In the genomic region with DNA sequence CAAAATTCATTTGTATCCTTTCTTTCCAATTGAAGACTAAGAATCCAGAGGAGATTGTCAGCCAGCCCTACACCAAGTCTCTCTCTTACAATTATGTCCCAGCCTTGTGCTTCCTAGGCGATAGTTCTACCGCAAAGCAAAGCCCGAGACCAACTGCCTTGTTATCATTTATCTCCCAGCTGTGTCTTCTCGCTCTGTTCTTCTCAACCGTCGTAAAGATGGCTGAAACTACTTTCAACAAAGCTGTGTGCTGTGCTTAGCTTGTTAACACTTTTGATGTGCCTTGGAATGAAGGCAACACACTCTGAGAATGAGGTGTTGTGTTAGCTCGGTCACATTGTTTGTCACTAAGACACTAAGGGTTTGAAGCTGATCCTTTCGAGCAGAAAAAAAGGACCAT, we compare ENCODE assay signal across 8 mouse cellular contexts. TPM values are rescaled to one million over a fixed set of nuclear protein-coding genes. Genes with fewer than 3 reads are reported as not detected.
A peak's percentile ranks its signal among the peaks of the same experiment; 100 is the strongest.
DNase-seq lines count a peak whose midpoint lies in the region; ATAC-seq and TF ChIP-seq lines count a peak whose summit lies in the region.

No protein-coding gene starts in this region.

- peak; percentile 52 for ATAC-seq in liver, embryonic 11.5 days (replicated peaks; ENCODE audit: low FRiP score)
- no peak for ATAC-seq in forebrain, embryonic 11.5 days (replicated peaks; ENCODE audit: low FRiP score)
- ATAC-seq in limb, embryonic 14.5 days (ENCODE audit: low FRiP score, low read depth), result no peak

- no peaks in the 10 kb centered on the region for H3K27me3 ChIP-seq in liver, embryonic 11.5 days (replicated peaks; ENCODE audit: control insufficient read depth, insufficient read depth, low read length)
- H3K27me3 ChIP-seq in forebrain, embryonic 11.5 days (ENCODE audit: control insufficient read depth, insufficient read depth, low read length), result no peaks in the 10 kb centered on the region
- H3K27me3 ChIP-seq in limb, embryonic 14.5 days (ENCODE audit: control insufficient read depth, insufficient read depth, low read length), result peaks cover 17% of the 10 kb centered on the region

- WGBS in liver, embryonic 11.5 days, result 19% methylated on average over 8 of the region's 8 CpGs
- WGBS in forebrain, embryonic 11.5 days, result 41% methylated on average over 8 of the region's 8 CpGs
- WGBS in limb, embryonic 14.5 days, result 34% methylated on average over 8 of the region's 8 CpGs
- 14% methylated on average over 8 of the region's 8 CpGs for WGBS in olfactory bulb, adult 2 months

- no peaks in the 10 kb centered on the region for H3K9me3 ChIP-seq in liver, embryonic 11.5 days (ENCODE audit: control insufficient read depth, low read length)
- H3K9me3 ChIP-seq in forebrain, embryonic 11.5 days (ENCODE audit: control insufficient read depth, low read length), result no peaks in the 10 kb centered on the region
- no peaks in the 10 kb centered on the region for H3K9me3 ChIP-seq in limb, embryonic 14.5 days (ENCODE audit: control insufficient read depth, low read length)

- H3K4me2 ChIP-seq in liver, embryonic 11.5 days, result peak overlapping the region; percentile 97
- H3K4me2 ChIP-seq in forebrain, embryonic 11.5 days (ENCODE audit: low read depth, low read length, severe bottlenecking), result peak overlapping the region; percentile 88
- peak overlapping the region; percentile 83 for H3K4me2 ChIP-seq in limb, embryonic 14.5 days (replicated peaks; ENCODE audit: low read depth, low read length, severe bottlenecking)

- TF ChIP-seq CTCF in olfactory bulb, adult 2 months (IDR thresholded peaks at IDR 0.05; ENCODE audit: insufficient read depth, low read depth, low read length), result no peak

- DNase-seq in liver, embryonic 11.5 days (ENCODE audit: low spot score), result no peak
- DNase-seq in liver, result no peak
- DNase-seq in forebrain, embryonic 11.5 days (ENCODE audit: low spot score), result no peak
- DNase-seq in limb, embryonic 14.5 days (ENCODE audit: low spot score), result no peak
- no peak for DNase-seq in adrenal gland, adult (ENCODE audit: inconsistent age in 2 of 2, low spot score in 1 of 2)
- DNase-seq in cerebellum, adult 9-10 months, result no peak
- no peak for DNase-seq in layer of hippocampus, postnatal 14 days (ENCODE audit: low spot score in 2 of 2)

- no peak overlapping the region for H3K9ac ChIP-seq in liver, embryonic 11.5 days (ENCODE audit: low read depth, low read length)
- H3K9ac ChIP-seq in forebrain, embryonic 11.5 days (ENCODE audit: low read length), result no peak overlapping the region; the same call in 1 of the 2 replicates
- H3K9ac ChIP-seq in limb, embryonic 14.5 days (ENCODE audit: low read depth, low read length, severe bottlenecking), result no peak overlapping the region

- TF ChIP-seq POLR2A in limb, embryonic 14.5 days (IDR thresholded peaks at IDR 0.05; ENCODE audit: borderline replicate concordance, extremely low read depth, insufficient read depth, insufficient read length), result no peak
- no peak for TF ChIP-seq POLR2A in olfactory bulb, adult 2 months (IDR thresholded peaks at IDR 0.05; ENCODE audit: insufficient read depth, low read depth, low read length)

- no peaks in the 10 kb centered on the region for H3K36me3 ChIP-seq in liver, embryonic 11.5 days (ENCODE audit: control insufficient read depth, insufficient read depth, low read length)
- no peaks in the 10 kb centered on the region for H3K36me3 ChIP-seq in forebrain, embryonic 11.5 days (ENCODE audit: control insufficient read depth, insufficient read depth, low read length)
- H3K36me3 ChIP-seq in limb, embryonic 14.5 days (ENCODE audit: control insufficient read depth, insufficient read depth, low read length), result no peaks in the 10 kb centered on the region

- H3K27ac ChIP-seq in liver, embryonic 11.5 days (ENCODE audit: low read depth, low read length), result peak overlapping the region; percentile 23; the same call in 1 of the 2 replicates
- peak overlapping the region; percentile 33; the same call in 1 of the 2 replicates for H3K27ac ChIP-seq in forebrain, embryonic 11.5 days (ENCODE audit: low read depth, low read length)
- H3K27ac ChIP-seq in limb, embryonic 14.5 days (replicated peaks; ENCODE audit: low read depth, low read length), result no peak overlapping the region
- H3K27ac ChIP-seq in olfactory bulb, adult 2 months (ENCODE audit: insufficient read depth, low read depth, low read length), result peak overlapping the region; percentile 68

- peak overlapping the region; percentile 75 for H3K4me3 ChIP-seq in liver, embryonic 11.5 days (ENCODE audit: low read depth, low read length)
- peak overlapping the region; percentile 73 for H3K4me3 ChIP-seq in forebrain, embryonic 11.5 days (ENCODE audit: low read depth, low read length)
- no peak overlapping the region for H3K4me3 ChIP-seq in limb, embryonic 14.5 days (replicated peaks; ENCODE audit: low read length)
- peak overlapping the region; percentile 98 for H3K4me3 ChIP-seq in olfactory bulb, adult 2 months (ENCODE audit: insufficient read depth, low read depth, low read length)

- peaks cover 28% of the 10 kb centered on the region for H3K4me1 ChIP-seq in liver, embryonic 11.5 days (replicated peaks; ENCODE audit: control insufficient read depth, insufficient read depth, low read length)
- H3K4me1 ChIP-seq in forebrain, embryonic 11.5 days (replicated peaks; ENCODE audit: control insufficient read depth, insufficient read depth, low read length), result peaks cover 8% of the 10 kb centered on the region; the same call in 1 of the 2 replicates
- H3K4me1 ChIP-seq in limb, embryonic 14.5 days (ENCODE audit: control insufficient read depth, insufficient read depth, low read length), result 0 out of 2 replicates have a peak, but pooled peaks cover 5% of the 10 kb centered on the region
- H3K4me1 ChIP-seq in olfactory bulb, adult 2 months (ENCODE audit: control insufficient read depth, insufficient read depth, low read length), result peaks cover 15% of the 10 kb centered on the region

RNA-seq across cellular contexts. Expression of a gene that starts 0.7 kb away (rescaled TPM):
- polyA plus RNA-seq in liver, embryonic 11.5 days (2014; fragmentation: Nextera tagmentation; extraction: Ambion mirVana), result 6.5 and 6.7 TPM in 2 replicates
- 12.4 and 13.4 TPM in 2 replicates for polyA plus RNA-seq in forebrain, embryonic 11.5 days (2014; fragmentation: Nextera tagmentation; extraction: Ambion mirVana)
- 1.2 TPM in 2 replicates for polyA plus RNA-seq in limb, embryonic 14.5 days (2012; rRNA removed)
- 0.67 and 1.2 TPM in 2 replicates for polyA plus RNA-seq in limb, embryonic 14.5 days (2014; fragmentation: Nextera tagmentation; extraction: Ambion mirVana)
- not detected in 2 replicates for polyA plus RNA-seq in olfactory bulb, adult 2 months (2012; ENCODE audit: insufficient read depth, insufficient read length, low replicate concordance, missing spikeins)
- 10 to 100 TPM; 15.4 to 15.6 TPM for total RNA-seq in layer of hippocampus, postnatal 14 days (2021)

RNA-seq across cellular contexts. Expression of a gene that starts 13.4 kb away (rescaled TPM):
- polyA plus RNA-seq in liver, embryonic 11.5 days (2014; fragmentation: Nextera tagmentation; extraction: Ambion mirVana), result 39.7 and 46.8 TPM in 2 replicates
- 46.5 and 48.6 TPM in 2 replicates for polyA plus RNA-seq in forebrain, embryonic 11.5 days (2014; fragmentation: Nextera tagmentation; extraction: Ambion mirVana)
- polyA plus RNA-seq in limb, embryonic 14.5 days (2012; rRNA removed), result 54.7 and 65.7 TPM in 2 replicates
- 23.9 and 24.2 TPM in 2 replicates for polyA plus RNA-seq in limb, embryonic 14.5 days (2014; fragmentation: Nextera tagmentation; extraction: Ambion mirVana)
- not detected in 2 replicates for polyA plus RNA-seq in olfactory bulb, adult 2 months (2012; ENCODE audit: insufficient read depth, insufficient read length, low replicate concordance, missing spikeins)
- total RNA-seq in layer of hippocampus, postnatal 14 days (2021), result 1 to 10 TPM; 2.6 to 5.3 TPM

RNA-seq across cellular contexts. Expression of a gene that starts 41.7 kb away (rescaled TPM):
- polyA plus RNA-seq in liver, embryonic 11.5 days (2014; fragmentation: Nextera tagmentation; extraction: Ambion mirVana), result 136 and 147 TPM in 2 replicates
- polyA plus RNA-seq in forebrain, embryonic 11.5 days (2014; fragmentation: Nextera tagmentation; extraction: Ambion mirVana), result 166 and 186 TPM in 2 replicates
- 193 and 207 TPM in 2 replicates for polyA plus RNA-seq in limb, embryonic 14.5 days (2012; rRNA removed)
- polyA plus RNA-seq in limb, embryonic 14.5 days (2014; fragmentation: Nextera tagmentation; extraction: Ambion mirVana), result 153 and 155 TPM in 2 replicates
- 373 and 551 TPM in 2 replicates for polyA plus RNA-seq in olfactory bulb, adult 2 months (2012; ENCODE audit: insufficient read depth, insufficient read length, low replicate concordance, missing spikeins)
- total RNA-seq in layer of hippocampus, postnatal 14 days (2021), result 100 to 1,000 TPM; 490 to 516 TPM

Comparison
In these comparisons a context has a peak if more than half of its experiments do, and no peak if none do; other contexts are left out.
1. RNA of a gene that starts 13.4 kb away (polyA plus RNA-seq): 23.9 to 65.7 TPM in limb, embryonic 14.5 days, 39.7 to 46.8 TPM in liver, embryonic 11.5 days and 46.5 to 48.6 TPM in forebrain, embryonic 11.5 days; not detected in olfactory bulb, adult 2 months; every median in the first group is over 10 times any median in the second.
2. Peak in every context shown above with its lines, with median percentiles within 50 percentile points of each other: H3K4me2 ChIP-seq.